Mouse (Mus musculus) intestine, postnatal 0 days (tissue): ENCODE measurements around the gene Wdr93. TPM values are rescaled to one million over a fixed set of nuclear protein-coding genes. Genes with fewer than 3 reads are reported as not detected.

ENCODE experiments used
- ATAC-seq: fragments of 200-750 bp; cut with Nextera tagmentation; 2 replicates; pipeline ENCODE4 v1.8.0; 2017; ENCODE audit warnings: mild to moderate bottlenecking, moderate TSS enrichment, moderate library complexity
- H3K27ac ChIP-seq: fragments of 300-500 bp; sonication (generic); 2 replicates; pipeline ENCODE4 v1.5.1; 2014; ENCODE audit warnings: mild to moderate bottlenecking, low read depth, low read length, moderate library complexity
- H3K27me3 ChIP-seq: fragments of 300-500 bp; sonication (generic); replicated peaks from 2 replicates; pipeline ENCODE4 v1.6.1; 2014; ENCODE audit warnings: low read length, mixed read lengths; ENCODE audit not compliant: control insufficient read depth, insufficient read depth
- H3K36me3 ChIP-seq: fragments of 300-500 bp; sonication (generic); 2 replicates; pipeline ENCODE4 v1.6.1; 2014; ENCODE audit warnings: mild to moderate bottlenecking, moderate library complexity; ENCODE audit not compliant: control insufficient read depth, insufficient read depth
- H3K4me1 ChIP-seq: fragments of 300-500 bp; sonication (generic); replicated peaks from 2 replicates; pipeline ENCODE4 v1.6.1; 2014; ENCODE audit warnings: antibody characterized with exemption, low read length, mixed read lengths; ENCODE audit not compliant: control insufficient read depth, insufficient read depth
- H3K4me2 ChIP-seq: fragments of 300-500 bp; sonication (generic); replicated peaks from 2 replicates; pipeline ENCODE4 v1.6.1; 2014; ENCODE audit warnings: low read depth, mild to moderate bottlenecking, moderate library complexity
- H3K4me3 ChIP-seq: fragments of 300-500 bp; sonication (generic); 2 replicates; pipeline ENCODE4 v1.5.1; 2014; ENCODE audit warnings: low read depth, low read length
- H3K9ac ChIP-seq: fragments of 300-500 bp; sonication (generic); 2 replicates; pipeline ENCODE4 v1.6.1; 2014; ENCODE audit warnings: mild to moderate bottlenecking, low read depth, low read length
- H3K9me3 ChIP-seq: fragments of 300-500 bp; sonication (generic); 2 replicates; pipeline ENCODE4 v1.6.1; 2016; ENCODE audit warnings: mixed run types; ENCODE audit not compliant: control insufficient read depth
- CTCF ChIP-seq: sonication (generic); IDR thresholded peaks from 2 replicates; pipeline ENCODE4 v1.5.1; 2016; ENCODE audit warnings: low read depth, mild to moderate bottlenecking, control low read depth, antibody characterized with exemption, moderate library complexity
- WGBS: fragments of 180-500 bp; shearing (Covaris S2); extraction: QIAGEN DNeasy Blood & Tissue Kit; methylation state at CpG from one replicate; pipeline ENCODE4 v1.1.7; 2014; 5-methylcytosine and 5-hydroxymethylcytosine counted together
- polyA plus RNA-seq: library from polyadenylated mRNA; unstranded; fragments of >200 nt; fragmentation: Nextera tagmentation; extraction: Ambion mirVana; gene quantifications from 2 replicates; pipeline ENCODE4 v1.2.1, GENCODE M21; 2015

Gene Wdr93
- polyA plus RNA-seq, 1 experiment from 2014 or later = 0.05 TPM

- Histone ChIP-seq H3K4me3 (no peak overlapping the region), H3K36me3 (no peaks in the 10 kb centered on the region), H3K4me2 (no peak overlapping the region), H3K27ac (no peak overlapping the region), H3K4me1 (0 out of 2 replicates have a peak, but pooled peaks cover 3% of the 10 kb centered on the region), H3K9ac (no peak overlapping the region), H3K9me3 (no peaks in the 10 kb centered on the region), H3K27me3 (0 out of 2 replicates have a peak, but pooled peaks cover 6% of the 10 kb centered on the region)
- TF ChIP-seq CTCF = no peak
- ATAC-seq = no peak
- 87% methylated on average over 13 of the region's 13 CpGs for WGBS
Observed at GRCm38 (mm10) chr7:79731438-79731837, 11.5 kb upstream of the Wdr93 start.

DNA sequence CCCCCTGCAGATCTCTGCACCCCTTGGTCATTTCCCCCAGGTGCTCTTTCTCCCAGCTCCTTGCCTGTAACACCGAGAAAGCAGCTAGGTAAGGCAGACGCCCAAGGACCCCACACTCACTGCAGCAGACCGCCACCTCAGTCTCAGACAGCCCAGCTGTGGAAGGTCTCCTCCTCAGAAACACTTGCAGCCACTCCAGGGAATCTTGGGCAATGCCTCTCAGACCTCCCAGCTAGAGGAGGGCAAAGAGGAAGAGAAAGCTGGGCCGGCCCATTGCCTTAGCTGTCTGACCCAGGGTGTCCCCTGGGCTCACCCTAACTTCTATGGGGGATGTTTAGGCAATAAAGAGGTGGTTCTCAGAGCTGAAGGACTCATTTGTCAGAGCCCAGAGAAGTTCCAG is 10.3 kb upstream of the Wdr93 start, which contains the start of gene Plin1:
Gene Plin1 (minus strand): TSS at position 282 of the 400 bp plus-strand sequence.
- 0 out of 2 replicates have a peak, but pooled peaks cover 6% of the 10 kb centered on the region for H3K27me3 ChIP-seq
- peaks cover 12% of the 10 kb centered on the region; the same call in 1 of the 2 replicates for H3K36me3 ChIP-seq
- TF ChIP-seq CTCF = no peak
- ATAC-seq = no peak
- no peak within 1 kb of the TSS for H3K4me3 ChIP-seq
- no peak within 1 kb of the TSS for H3K9ac ChIP-seq
- H3K4me2 ChIP-seq = no peak within 1 kb of the TSS
- 0 out of 2 replicates have a peak, but pooled peaks cover 3% of the 10 kb centered on the region for H3K4me1 ChIP-seq
- H3K27ac ChIP-seq = no peak within 1 kb of the TSS
- WGBS = 76% methylated on average over 4 of the region's 4 CpGs
- H3K9me3 ChIP-seq = no peaks in the 10 kb centered on the region

GRCm38 (mm10) chr7:79734563-79734962 is 8.4 kb upstream of the Wdr93 start:
- 40% methylated on average over 8 of the region's 8 CpGs for WGBS
- H3K4me2 ChIP-seq = peak overlapping the region; percentile 40
- peaks cover 25% of the 10 kb centered on the region for H3K36me3 ChIP-seq
- H3K9ac ChIP-seq = no peak overlapping the region
- 0 out of 2 replicates have a peak, but pooled peaks cover 3% of the 10 kb centered on the region for H3K4me1 ChIP-seq
- ATAC-seq = peak; percentile 97
- H3K27me3 ChIP-seq = 0 out of 2 replicates have a peak, but pooled peaks cover 3% of the 10 kb centered on the region
- no peaks in the 10 kb centered on the region for H3K9me3 ChIP-seq
- H3K27ac ChIP-seq = peak overlapping the region; percentile 70
- H3K4me3 ChIP-seq = no peak overlapping the region
- no peak for TF ChIP-seq CTCF

DNA sequence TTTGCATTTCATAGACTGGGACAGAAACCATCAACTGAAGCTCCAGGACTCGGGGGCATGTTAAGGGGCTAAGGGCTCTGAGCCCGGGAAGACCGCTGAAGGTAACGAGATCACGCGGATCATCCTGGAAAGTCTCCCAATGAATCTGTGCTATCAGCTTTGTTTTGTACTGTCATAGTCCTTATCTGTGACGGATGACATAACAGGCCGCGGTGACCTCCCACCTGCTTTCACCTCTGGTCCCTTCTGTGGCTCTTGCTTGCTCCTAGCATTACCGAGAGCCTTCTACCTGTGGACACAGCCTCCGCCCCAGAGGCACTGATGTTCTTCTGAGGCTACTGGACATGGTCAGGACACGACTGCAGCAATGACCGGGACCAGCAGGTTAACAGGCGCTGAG is 6.5 kb upstream of the Wdr93 start:
- ATAC-seq = no peak
- no peak overlapping the region for H3K4me2 ChIP-seq
- 88% methylated on average over 14 of the region's 14 CpGs for WGBS
- TF ChIP-seq CTCF = no peak
- 0 out of 2 replicates have a peak, but pooled peaks cover 3% of the 10 kb centered on the region for H3K27me3 ChIP-seq
- H3K4me1 ChIP-seq = 0 out of 2 replicates have a peak, but pooled peaks cover 3% of the 10 kb centered on the region
- peaks cover 29% of the 10 kb centered on the region for H3K36me3 ChIP-seq
- no peaks in the 10 kb centered on the region for H3K9me3 ChIP-seq
- H3K9ac ChIP-seq = no peak overlapping the region
- no peak overlapping the region for H3K4me3 ChIP-seq
- H3K27ac ChIP-seq = no peak overlapping the region

GRCm38 (mm10) chr7:79738913-79739312 is 4.0 kb upstream of the Wdr93 start:
- H3K36me3 ChIP-seq = peaks cover 29% of the 10 kb centered on the region
- H3K9ac ChIP-seq = no peak overlapping the region
- no peak for TF ChIP-seq CTCF
- ATAC-seq = no peak
- no peaks in the 10 kb centered on the region for H3K9me3 ChIP-seq
- H3K4me2 ChIP-seq = no peak overlapping the region
- no peak overlapping the region for H3K27ac ChIP-seq
- no peaks in the 10 kb centered on the region for H3K27me3 ChIP-seq
- 93% methylated on average over 2 of the region's 2 CpGs for WGBS
- no peak overlapping the region for H3K4me3 ChIP-seq
- peaks cover 7% of the 10 kb centered on the region; the same call in 1 of the 2 replicates for H3K4me1 ChIP-seq

- Histone ChIP-seq H3K9ac (no peak overlapping the region), H3K4me1 (peaks cover 4% of the 10 kb centered on the region; the same call in 1 of the 2 replicates), H3K4me2 (no peak overlapping the region), H3K36me3 (peaks cover 29% of the 10 kb centered on the region), H3K4me3 (no peak overlapping the region), H3K27ac (no peak overlapping the region), H3K27me3 (no peaks in the 10 kb centered on the region), H3K9me3 (no peaks in the 10 kb centered on the region)
- no peak for TF ChIP-seq CTCF
- no peak for ATAC-seq
- WGBS = 86% methylated on average over 4 of the region's 4 CpGs
Observed at GRCm38 (mm10) chr7:79740279-79740678, 2.7 kb upstream of the Wdr93 start.
